ENCODE assay signal across 8 mouse cellular contexts in genomic region chr14:33734446-33735043, GRCm38 (mm10).
DNase-seq lines count a peak whose midpoint lies in the region.

No protein-coding gene starts in this region.

- intact Hi-C loops in heart, postnatal 25 days (cut with DNase I) = no loop called here

- peak; percentile 43 to 48 for DNase-seq in heart, adult 18-20 months
- DNase-seq in heart, postnatal 25 days (ENCODE audit: low spot score) = no peak
- DNase-seq in adrenal gland, postnatal 25 days = peak; percentile 42
- DNase-seq in cerebellum, postnatal 4 days (ENCODE audit: low spot score in 2 of 2) = peak; percentile 29 to 73
- DNase-seq in layer of hippocampus, adult 8-10 months (ENCODE audit: low spot score in 2 of 2) = peak; percentile 47 to 51
- DNase-seq in right cerebral cortex, postnatal 14 days = peak; percentile 39
- DNase-seq in urinary bladder, adult 18-20 months (ENCODE audit: low spot score in 2 of 2) = no peak
- no peak for DNase-seq in spleen, adult 18-20 months

Comparison
In these comparisons a context has a peak if more than half of its experiments do, and no peak if none do; other contexts are left out.
1. DNase-seq: peak in heart, adult 18-20 months (2 of 2), adrenal gland, postnatal 25 days (single experiment), cerebellum, postnatal 4 days (2 of 2), layer of hippocampus, adult 8-10 months (2 of 2) and right cerebral cortex, postnatal 14 days (single experiment); none in heart, postnatal 25 days (single experiment), urinary bladder, adult 18-20 months (0 of 2) and spleen, adult 18-20 months (0 of 2).